Mouse (Mus musculus) lung, adult 2 months (tissue): ENCODE results near the gene Adcy2.

Experiments used
- CTCF ChIP-seq: fragments of 200-500 bp; IDR thresholded peaks from 2 replicates; pipeline ENCODE4 v1.5.1; 2011; ENCODE audit warnings: mild to moderate bottlenecking, low read length, control low read depth; ENCODE audit not compliant: insufficient read depth
- POLR2A ChIP-seq: fragments of 200-500 bp; IDR thresholded peaks from 2 replicates; pipeline ENCODE4 v1.6.1; 2011; ENCODE audit warnings: low read depth, mild to moderate bottlenecking, control low read depth, low read length, borderline replicate concordance; ENCODE audit errors: extremely low read depth

DNA sequence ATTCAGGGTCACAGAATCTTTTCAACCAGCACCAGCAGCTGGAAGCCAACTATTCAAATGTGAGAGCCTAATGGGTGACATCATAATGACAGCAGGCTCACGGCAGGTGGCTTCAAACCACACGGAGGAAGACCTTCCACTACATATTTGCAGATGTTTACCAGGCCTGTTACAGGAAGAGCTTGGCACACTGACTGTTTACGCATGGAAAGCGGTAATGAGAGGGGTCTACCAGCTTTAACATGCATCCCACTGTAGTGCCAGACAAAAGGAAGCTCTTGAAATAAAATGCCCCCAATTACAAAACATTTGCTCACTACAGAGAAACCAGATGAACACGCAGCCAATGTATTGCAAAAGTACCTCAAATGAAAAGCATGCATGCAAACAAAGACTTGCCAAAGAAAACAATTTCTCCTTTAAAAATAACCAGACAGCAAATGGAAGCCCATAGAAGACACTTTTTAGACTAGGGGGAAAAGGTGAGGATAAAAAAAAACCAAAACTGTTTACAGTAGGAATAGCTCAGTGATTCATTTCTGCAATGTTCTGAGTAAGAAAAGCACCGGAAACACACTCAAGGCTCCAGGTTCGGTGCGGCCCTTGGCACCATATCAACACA is 163.8 kb downstream of the Adcy2 start:
- TF ChIP-seq CTCF (no peak), POLR2A (no peak)
